Mouse (Mus musculus) Patski (cell line): ENCODE measurements at regions not wholly inside any gene's neighbourhood (a gene's known extent, or its start where the extent isn't known, plus 50 kb on each side); places are given as distances from the start of the nearest gene placed in this dataset.

Source experiments
- ATAC-seq: fragments of 100-300 bp; one replicate; pipeline ENCODE4 v1.8.0; 2021
- CTCF ChIA-PET: fragments of 350-600 bp; sonication (Branson Sonifier 250); formaldehyde crosslinking; loops from one replicate; lab custom pipeline; 2022; ENCODE audit warnings: inconsistent platforms; lab: Charles Lee
- POLR2A ChIA-PET: fragments of 350-600 bp; sonication (Branson Sonifier 250); formaldehyde crosslinking; loops from one replicate; lab custom pipeline; 2022; ENCODE audit warnings: antibody characterized with exemption, inconsistent platforms; lab: Charles Lee
- DNase-seq: peaks from one replicate; pipeline ENCODE4 v3.0.0-alpha.2; 2011; ENCODE audit warnings: low read depth, low spot score
- H3K27me3 ChIP-seq: fragments of 371-371 bp; one replicate; pipeline ENCODE4 v1.5.1; 2021
- CTCF ChIP-seq: fragments of 100-300 bp; IDR thresholded peaks from one replicate; pipeline ENCODE4 v1.5.1; 2021
- in situ Hi-C: fragments of 300-500 bp; cut with MboI; formaldehyde crosslinking; loops from 3 replicates; pipeline ENCODE4 v1.11.1; 2018; ENCODE audit warnings: low pct_unique_long_range_greater_than_20kb, mixed read lengths

DNA sequence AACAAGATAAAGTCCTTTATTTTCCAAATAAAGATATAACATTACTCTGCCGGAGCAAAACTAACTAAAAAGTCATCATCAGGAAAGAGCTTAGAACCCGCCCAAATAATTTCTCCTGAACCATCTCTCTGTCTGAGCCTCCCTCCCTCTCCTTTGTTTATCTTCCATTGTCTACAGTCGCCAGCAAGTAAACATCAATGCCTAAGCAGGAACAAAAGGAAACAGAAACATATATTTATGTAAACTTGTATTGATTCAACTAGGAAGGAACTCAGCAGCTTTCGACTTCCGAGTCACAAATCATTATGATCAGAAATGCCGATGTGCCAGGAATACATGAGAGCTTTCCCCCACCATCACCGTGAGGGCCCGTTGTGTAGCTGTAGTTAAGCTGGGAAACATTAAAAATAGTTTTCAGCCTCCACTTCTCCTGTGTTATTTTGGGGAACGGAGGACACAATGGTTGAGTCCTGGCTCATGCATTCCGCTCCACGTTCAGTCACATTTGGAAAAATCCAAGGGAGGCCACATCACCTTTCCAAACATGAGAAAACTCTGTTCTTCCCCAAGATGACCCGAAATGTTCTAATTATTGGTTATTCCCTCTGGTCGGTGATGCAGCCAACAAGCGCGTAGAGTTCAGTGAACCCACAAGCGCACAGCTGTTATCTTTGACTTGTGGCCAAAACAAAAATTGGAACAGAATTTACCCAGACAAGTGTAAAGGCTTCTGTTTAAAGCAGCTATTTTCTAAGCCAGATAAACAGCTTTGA, 651.8 kb downstream of the Diaph3 start:
- in situ Hi-C loops = no loop called here
- ATAC-seq = no peak
- ChIA-PET CTCF (interaction anchor here (1.0 to 1.2 kb wide), 2 partner anchors 12 to 17 kb away, joined by 3 read pairs; no protein-coding TSS in a partner anchor), POLR2A (no interaction called here)
- no peak for TF ChIP-seq CTCF
- peaks cover 42% of the 10 kb centered on the region for H3K27me3 ChIP-seq
- no peak for DNase-seq

DNA sequence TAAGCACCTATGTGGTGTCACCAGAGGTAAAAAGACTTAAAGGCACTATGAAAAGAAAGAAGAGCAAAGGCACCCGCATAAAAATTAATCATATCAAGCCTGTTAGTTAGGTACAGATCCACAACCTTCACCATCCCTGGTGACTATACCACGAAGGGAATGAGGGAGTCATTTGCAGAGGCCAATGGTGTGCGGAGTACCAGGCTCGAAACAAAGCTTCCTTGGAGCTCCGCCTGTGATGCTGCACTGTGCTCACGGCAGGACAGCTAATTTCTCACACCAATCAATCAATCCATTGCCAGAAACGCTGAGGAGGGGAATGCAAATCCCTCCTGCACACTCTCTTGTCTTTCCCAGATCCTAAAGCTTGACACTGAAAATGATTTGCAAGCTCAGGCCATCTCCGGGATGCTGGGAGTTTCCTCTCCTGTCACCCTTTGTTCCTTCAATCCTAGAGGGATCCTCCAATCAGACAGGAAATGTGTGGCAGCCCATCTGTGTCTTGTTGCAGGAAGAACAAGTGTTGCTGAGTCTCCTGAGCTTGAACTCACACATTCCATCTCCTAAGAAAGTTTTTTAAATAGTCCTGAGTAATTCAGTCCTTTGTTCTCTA, 653.6 kb downstream of the Diaph3 start:
- ATAC-seq (no peak), DNase-seq (no peak)
- H3K27me3 ChIP-seq = peaks cover 43% of the 10 kb centered on the region
- TF ChIP-seq CTCF = no peak
- ChIA-PET POLR2A (no interaction called here), CTCF (no interaction called here)
- in situ Hi-C loops = no loop called here

DNA sequence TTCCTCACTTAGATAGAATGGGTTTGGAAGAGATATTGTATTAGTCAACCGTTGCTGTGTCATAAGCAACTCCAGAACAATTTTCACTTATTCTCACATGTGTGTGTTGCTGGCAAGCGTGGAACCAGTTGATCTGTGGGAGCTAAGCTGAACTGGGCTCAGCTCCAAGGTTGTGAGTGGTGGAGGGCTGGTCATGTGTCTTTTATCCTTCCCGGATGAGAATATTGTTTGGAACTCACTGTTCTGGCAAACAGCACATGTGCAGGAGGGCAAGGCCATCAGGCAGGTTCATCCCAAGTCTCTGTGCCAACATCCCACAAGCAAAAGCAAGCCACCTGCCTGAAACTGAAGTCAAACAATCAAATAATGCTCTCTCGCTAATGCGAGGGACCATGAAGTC, 656.8 kb downstream of the Diaph3 start:
- peaks cover 48% of the 10 kb centered on the region for H3K27me3 ChIP-seq
- ATAC-seq = no peak
- TF ChIP-seq CTCF = no peak
- in situ Hi-C loops = no loop called here
- DNase-seq = no peak
- ChIA-PET POLR2A (no interaction called here), CTCF (no interaction called here)

DNA sequence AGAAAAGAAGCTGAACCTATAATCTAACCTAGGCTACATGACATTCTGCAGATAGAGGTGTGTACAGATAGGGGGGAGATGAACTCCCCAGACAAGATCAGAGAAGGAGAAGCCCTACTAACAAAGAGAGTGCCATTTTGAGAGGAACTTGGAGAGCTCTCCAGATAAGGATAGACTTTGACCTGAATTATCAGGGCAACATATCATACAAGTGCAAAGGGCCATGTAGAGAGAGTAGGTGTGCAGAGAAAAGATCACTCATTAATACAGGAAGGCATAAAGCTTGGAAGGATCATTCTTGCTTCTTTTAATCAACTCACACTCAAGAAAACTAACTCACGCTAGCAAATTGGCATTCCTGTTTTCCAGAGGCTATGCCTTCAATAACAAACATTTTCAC, 667.4 kb downstream of the Diaph3 start:
- no peak for DNase-seq
- in situ Hi-C loops = no loop called here
- peaks cover 27% of the 10 kb centered on the region for H3K27me3 ChIP-seq
- POLR2A ChIA-PET = no interaction called here
- TF ChIP-seq CTCF = no peak
- no peak for ATAC-seq
- CTCF ChIA-PET = interaction anchor here (1.1 kb wide), 1 partner anchor 43 kb away, joined by 3 read pairs; no protein-coding TSS in a partner anchor

DNA sequence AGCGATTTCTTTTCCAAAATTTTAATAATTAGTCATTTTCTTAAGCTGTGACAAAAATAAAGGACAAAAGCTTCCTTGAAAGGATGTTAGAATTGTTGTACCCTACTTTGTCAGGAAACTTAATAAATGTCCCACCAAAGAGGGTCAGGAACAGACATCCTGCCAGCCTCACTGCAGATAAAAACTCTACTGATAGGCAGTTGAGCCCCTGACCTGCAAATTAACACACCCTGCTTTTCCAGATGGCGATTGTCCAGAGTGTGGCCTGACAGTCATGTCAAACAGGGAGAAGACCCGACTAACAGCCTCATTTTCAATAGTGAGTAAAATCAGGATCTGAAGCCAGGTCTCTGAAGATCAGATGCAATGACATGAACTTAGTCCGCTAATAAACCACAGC, 670.6 kb downstream of the Diaph3 start:
- ATAC-seq = no peak
- CTCF ChIA-PET = no interaction called here
- POLR2A ChIA-PET = no interaction called here
- no peak for DNase-seq
- H3K27me3 ChIP-seq = peaks cover 31% of the 10 kb centered on the region
- in situ Hi-C loops = no loop called here
- no peak for TF ChIP-seq CTCF

DNA sequence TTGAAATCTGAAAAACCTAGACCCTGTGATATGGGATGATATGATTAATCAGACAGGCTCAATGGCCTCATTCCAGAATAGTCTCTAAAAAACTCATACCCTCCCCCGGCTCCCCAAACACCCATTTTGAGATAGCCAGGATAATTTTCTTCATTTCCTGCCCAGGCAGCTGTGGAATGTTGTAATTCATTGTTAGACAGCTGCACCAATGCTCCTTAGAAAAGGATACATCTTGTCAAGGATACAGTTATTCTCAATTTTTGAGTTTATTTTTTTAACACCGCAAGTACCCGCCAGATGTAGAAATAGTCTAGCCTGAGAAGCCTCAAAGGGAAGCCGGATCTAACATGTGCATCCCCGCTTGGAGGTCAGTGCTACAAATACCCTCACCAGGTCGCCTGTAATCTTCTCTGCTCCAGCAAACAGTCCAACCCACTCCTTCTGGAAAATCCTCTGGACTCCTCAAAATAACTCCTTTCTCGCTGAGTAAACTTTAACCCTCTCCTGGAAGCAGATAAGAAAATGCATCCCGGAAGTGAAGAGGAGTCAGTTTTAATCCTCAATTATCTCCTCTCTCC, 673.1 kb downstream of the Diaph3 start:
- in situ Hi-C loops = no loop called here
- POLR2A ChIA-PET = no interaction called here
- CTCF ChIA-PET = no interaction called here
- peaks cover 18% of the 10 kb centered on the region for H3K27me3 ChIP-seq
- DNase-seq (no peak), ATAC-seq (no peak)
- TF ChIP-seq CTCF = no peak

DNA sequence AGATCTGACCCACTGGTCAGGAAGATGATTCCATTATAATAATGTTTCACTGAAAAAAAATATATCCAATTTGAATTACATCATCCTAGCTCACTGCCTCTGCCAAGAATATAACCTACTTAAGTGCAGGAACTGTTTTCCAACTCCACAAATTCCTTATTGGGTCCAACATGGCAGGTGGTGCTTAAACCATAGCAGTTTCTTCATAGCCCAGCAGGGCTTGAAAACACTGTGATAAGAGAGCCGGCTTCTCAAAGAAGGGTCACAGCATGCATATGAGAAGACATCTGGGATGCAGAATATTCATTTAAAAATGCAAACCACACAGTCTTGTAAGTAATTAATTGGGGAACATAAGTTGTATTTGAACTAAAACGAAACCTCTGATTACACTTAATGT, 677.6 kb downstream of the Diaph3 start:
- no peak for DNase-seq
- in situ Hi-C loops = no loop called here
- TF ChIP-seq CTCF = no peak
- POLR2A ChIA-PET = no interaction called here
- CTCF ChIA-PET = no interaction called here
- peaks cover 6% of the 10 kb centered on the region for H3K27me3 ChIP-seq
- no peak for ATAC-seq

DNA sequence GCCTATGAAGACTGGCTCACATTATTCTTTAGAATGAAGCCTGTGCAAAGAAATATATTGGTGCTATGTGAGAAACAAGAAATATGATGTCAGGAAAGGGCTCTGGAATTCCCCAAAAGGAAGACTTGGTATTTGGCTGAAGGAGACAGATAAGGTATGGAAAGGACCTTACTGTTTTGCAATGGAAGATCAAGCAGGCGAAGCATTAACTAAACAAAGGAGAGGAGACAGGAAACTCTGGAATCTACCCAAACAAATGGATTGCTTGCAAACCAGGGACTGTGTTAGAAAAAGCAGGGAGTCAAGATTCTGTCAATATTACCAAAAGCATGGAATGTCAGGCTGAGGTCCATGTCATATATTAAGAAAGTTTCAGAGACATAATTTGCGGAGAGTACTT, 687.9 kb downstream of the Diaph3 start:
- ChIA-PET CTCF (no interaction called here), POLR2A (no interaction called here)
- peaks cover 32% of the 10 kb centered on the region for H3K27me3 ChIP-seq
- ATAC-seq (no peak), DNase-seq (no peak)
- in situ Hi-C loops = no loop called here
- no peak for TF ChIP-seq CTCF

DNA sequence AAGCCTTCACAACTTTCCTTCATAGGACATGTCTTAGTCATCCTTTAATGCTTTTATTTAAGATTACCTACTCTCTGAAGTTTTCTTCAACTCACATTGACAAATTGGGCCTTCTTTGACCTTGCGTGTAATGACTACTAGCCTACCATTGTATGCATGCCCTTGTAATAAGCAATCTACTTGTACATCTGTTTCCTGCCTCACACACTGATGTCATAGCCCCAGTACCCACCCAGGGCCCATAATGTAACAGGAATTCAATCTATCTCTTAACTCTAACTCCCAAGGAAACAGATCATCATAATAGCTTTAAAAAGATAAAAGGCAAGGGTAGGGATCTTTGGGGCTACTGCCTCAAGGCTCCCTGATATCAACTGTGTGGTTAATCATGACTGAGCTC, 690.4 kb downstream of the Diaph3 start:
- in situ Hi-C loops = no loop called here
- POLR2A ChIA-PET = no interaction called here

DNA sequence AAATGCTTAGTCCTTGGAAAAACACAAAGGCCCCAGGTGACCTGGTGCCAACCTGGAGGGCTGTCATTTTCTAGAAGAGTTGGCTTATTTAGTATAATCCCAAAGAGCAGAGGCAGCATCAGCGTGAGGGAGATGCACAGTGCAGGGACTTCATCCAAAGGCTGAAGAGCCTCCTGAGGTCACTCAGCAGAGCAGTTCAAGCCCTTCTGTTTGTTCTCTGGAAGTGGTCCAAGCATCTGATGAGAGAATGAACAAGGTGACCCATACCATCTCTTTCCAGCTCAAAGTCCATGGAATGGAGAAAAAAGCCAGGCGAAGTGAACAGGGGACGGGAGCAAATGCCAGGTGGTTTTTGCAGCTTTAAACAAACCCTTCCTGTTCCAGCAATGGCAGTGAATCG, 695.9 kb downstream of the Diaph3 start:
- no peak for TF ChIP-seq CTCF
- POLR2A ChIA-PET = no interaction called here
- CTCF ChIA-PET = no interaction called here
- H3K27me3 ChIP-seq = peaks cover 39% of the 10 kb centered on the region
- no peak for ATAC-seq
- in situ Hi-C loops = no loop called here
- DNase-seq = no peak

More for the DNA sequence above, 690.4 kb downstream of the Diaph3 start:
- ATAC-seq (no peak), DNase-seq (no peak)
- TF ChIP-seq CTCF = no peak
- peaks cover 33% of the 10 kb centered on the region for H3K27me3 ChIP-seq
- CTCF ChIA-PET = no interaction called here
